Mouse (Mus musculus) midbrain, embryonic 16.5 days (tissue): ENCODE results near the gene Limk2. TPM values are rescaled to one million over a fixed set of nuclear protein-coding genes. Genes with fewer than 3 reads are reported as not detected.

Experiments
- ATAC-seq: fragments of 200-750 bp; cut with Nextera tagmentation; 2 replicates; pipeline ENCODE4 v1.8.0; 2017; ENCODE audit warnings: moderate TSS enrichment
- H3K27ac ChIP-seq: fragments of 300-500 bp; sonication (generic); 2 replicates; pipeline ENCODE4 v1.5.1; 2014; ENCODE audit warnings: mild to moderate bottlenecking, low read length, mixed read lengths
- H3K27me3 ChIP-seq: fragments of 300-500 bp; sonication (generic); 2 replicates; pipeline ENCODE4 v1.6.1; 2014; ENCODE audit warnings: low read depth, low read length, mixed read lengths; ENCODE audit not compliant: control insufficient read depth, insufficient read depth
- H3K36me3 ChIP-seq: fragments of 300-500 bp; sonication (generic); 2 replicates; pipeline ENCODE4 v1.6.1; 2014; ENCODE audit warnings: mild to moderate bottlenecking, low read length, moderate library complexity, mixed read lengths; ENCODE audit not compliant: control insufficient read depth, insufficient read depth
- H3K4me1 ChIP-seq: fragments of 300-500 bp; sonication (generic); 2 replicates; pipeline ENCODE4 v1.6.1; 2014; ENCODE audit warnings: mild to moderate bottlenecking, low read length, mixed read lengths; ENCODE audit not compliant: control insufficient read depth, insufficient read depth
- H3K4me2 ChIP-seq: fragments of 300-500 bp; sonication (generic); 2 replicates; pipeline ENCODE4 v1.6.1; 2014; ENCODE audit warnings: mild to moderate bottlenecking, low read length, mixed read lengths
- H3K4me3 ChIP-seq: fragments of 300-500 bp; sonication (generic); 2 replicates; pipeline ENCODE4 v1.5.1; 2014; ENCODE audit warnings: low read depth, mild to moderate bottlenecking, low read length, moderate library complexity, mixed read lengths
- H3K9ac ChIP-seq: fragments of 300-500 bp; sonication (generic); 2 replicates; pipeline ENCODE4 v1.6.1; 2014; ENCODE audit warnings: low read depth, low read length, mixed read lengths
- H3K9me3 ChIP-seq: fragments of 300-500 bp; sonication (generic); replicated peaks from 2 replicates; pipeline ENCODE4 v1.6.1; 2014; ENCODE audit warnings: mild to moderate bottlenecking, low read length, mixed read lengths; ENCODE audit not compliant: control insufficient read depth, poor library complexity, severe bottlenecking
- whole genome bisulfite sequencing: fragments of 180-500 bp; shearing (Covaris S2); extraction: QIAGEN DNeasy Blood & Tissue Kit; methylation state at CpG from one replicate; pipeline ENCODE4 v1.1.7; 2014; 5-methylcytosine and 5-hydroxymethylcytosine counted together
- polyA plus RNA-seq: library from polyadenylated mRNA; unstranded; fragments of >200 nt; fragmentation: Nextera tagmentation; extraction: Ambion mirVana; gene quantifications from 2 replicates; pipeline ENCODE4 v1.2.1, GENCODE M21; 2015

Limk2 gene
- polyA plus RNA-seq, 1 experiment from 2014 or later, result 187 TPM

- peak; percentile 63 for ATAC-seq
- Histone ChIP-seq H3K4me2 (no peak overlapping the region), H3K36me3 (peaks cover 47% of the 10 kb centered on the region), H3K27ac (no peak overlapping the region), H3K9me3 (no peaks in the 10 kb centered on the region), H3K4me1 (peaks cover 3% of the 10 kb centered on the region; the same call in 1 of the 2 replicates), H3K9ac (no peak overlapping the region), H3K27me3 (no peaks in the 10 kb centered on the region), H3K4me3 (no peak overlapping the region)
- 53% methylated on average over 12 of the region's 12 CpGs for WGBS
These were observed 61.7 kb downstream of the Limk2 start for GRCm38 (mm10) chr11:3347091-3347834.

GRCm38 (mm10) chr11:3346351-3346750, 62.6 kb downstream of the Limk2 start:
- H3K4me2 ChIP-seq, result no peak overlapping the region
- H3K9ac ChIP-seq, result no peak overlapping the region
- no peaks in the 10 kb centered on the region for H3K9me3 ChIP-seq
- 93% methylated on average over 7 of the region's 7 CpGs for WGBS
- ATAC-seq, result no peak
- H3K36me3 ChIP-seq, result peaks cover 45% of the 10 kb centered on the region
- H3K4me1 ChIP-seq, result peaks cover 3% of the 10 kb centered on the region; the same call in 1 of the 2 replicates
- H3K27ac ChIP-seq, result no peak overlapping the region
- H3K4me3 ChIP-seq, result no peak overlapping the region
- no peaks in the 10 kb centered on the region for H3K27me3 ChIP-seq

- no peak overlapping the region for H3K9ac ChIP-seq
- no peaks in the 10 kb centered on the region for H3K27me3 ChIP-seq
- 88% methylated on average over 3 of the region's 3 CpGs for WGBS
- H3K9me3 ChIP-seq, result no peaks in the 10 kb centered on the region
- no peak overlapping the region for H3K4me3 ChIP-seq
- H3K36me3 ChIP-seq, result peaks cover 34% of the 10 kb centered on the region
- no peak for ATAC-seq
- H3K4me1 ChIP-seq, result peaks cover 3% of the 10 kb centered on the region; the same call in 1 of the 2 replicates
- H3K27ac ChIP-seq, result no peak overlapping the region
- H3K4me2 ChIP-seq, result no peak overlapping the region
These were observed 64.1 kb downstream of the Limk2 start for GRCm38 (mm10) chr11:3344916-3345315.

GRCm38 (mm10) chr11:3341476-3341875, 67.5 kb downstream of the Limk2 start:
- peaks cover 13% of the 10 kb centered on the region for H3K4me1 ChIP-seq
- no peak overlapping the region for H3K4me3 ChIP-seq
- peaks cover 33% of the 10 kb centered on the region for H3K36me3 ChIP-seq
- no peaks in the 10 kb centered on the region for H3K9me3 ChIP-seq
- no peak overlapping the region for H3K9ac ChIP-seq
- 0 out of 2 replicates have a peak, but pooled peaks have one; percentile 12 for ATAC-seq
- H3K27ac ChIP-seq, result no peak overlapping the region
- no peaks in the 10 kb centered on the region for H3K27me3 ChIP-seq
- H3K4me2 ChIP-seq, result no peak overlapping the region
- 82% methylated on average over 5 of the region's 5 CpGs for WGBS

- H3K36me3 ChIP-seq, result peaks cover 11% of the 10 kb centered on the region
- 44% methylated on average over 5 of the region's 5 CpGs for WGBS
- peak overlapping the region; percentile 53; the same call in 1 of the 2 replicates for H3K27ac ChIP-seq
- 0 out of 2 replicates have a peak, but pooled peaks have one; percentile 4 for ATAC-seq
- H3K9me3 ChIP-seq, result no peaks in the 10 kb centered on the region
- H3K4me1 ChIP-seq, result peaks cover 13% of the 10 kb centered on the region
- H3K27me3 ChIP-seq, result no peaks in the 10 kb centered on the region
- no peak overlapping the region for H3K4me2 ChIP-seq
- H3K9ac ChIP-seq, result 0 out of 2 replicates have a peak overlapping the region, but pooled peaks have one; percentile 46
- H3K4me3 ChIP-seq, result no peak overlapping the region
These were observed 71.0 kb downstream of the Limk2 start for GRCm38 (mm10) chr11:3337961-3338360.

GRCm38 (mm10) chr11:3337173-3337955, 71.6 kb downstream of the Limk2 start:
- Histone ChIP-seq H3K27me3 (no peaks in the 10 kb centered on the region), H3K36me3 (peaks cover 8% of the 10 kb centered on the region), H3K4me1 (peaks cover 18% of the 10 kb centered on the region), H3K27ac (peak overlapping the region; percentile 53), H3K9me3 (no peaks in the 10 kb centered on the region), H3K9ac (peak overlapping the region; percentile 46; the same call in 1 of the 2 replicates), H3K4me3 (no peak overlapping the region), H3K4me2 (peak overlapping the region; percentile 17; the same call in 1 of the 2 replicates)
- 3% methylated on average over 12 of the region's 12 CpGs for WGBS
- ATAC-seq, result peak; percentile 46

GRCm38 (mm10) chr11:3336602-3337001, 72.4 kb downstream of the Limk2 start:
- H3K36me3 ChIP-seq, result peaks cover 5% of the 10 kb centered on the region; the same call in 1 of the 2 replicates
- no peak for ATAC-seq
- H3K27ac ChIP-seq, result no peak overlapping the region
- no peaks in the 10 kb centered on the region for H3K27me3 ChIP-seq
- peaks cover 19% of the 10 kb centered on the region for H3K4me1 ChIP-seq
- H3K9ac ChIP-seq, result no peak overlapping the region
- H3K4me3 ChIP-seq, result no peak overlapping the region
- no peaks in the 10 kb centered on the region for H3K9me3 ChIP-seq
- WGBS, result 67% methylated on average over 3 of the region's 3 CpGs
- H3K4me2 ChIP-seq, result no peak overlapping the region

GRCm38 (mm10) chr11:3335651-3336216, 73.3 kb downstream of the Limk2 start:
- no peak overlapping the region for H3K9ac ChIP-seq
- no peak for ATAC-seq
- no peak overlapping the region for H3K4me2 ChIP-seq
- H3K4me3 ChIP-seq, result no peak overlapping the region
- WGBS, result 53% methylated on average over 11 of the region's 11 CpGs
- H3K36me3 ChIP-seq, result 0 out of 2 replicates have a peak, but pooled peaks cover 2% of the 10 kb centered on the region
- H3K9me3 ChIP-seq, result no peaks in the 10 kb centered on the region
- no peak overlapping the region for H3K27ac ChIP-seq
- H3K27me3 ChIP-seq, result no peaks in the 10 kb centered on the region
- H3K4me1 ChIP-seq, result peaks cover 21% of the 10 kb centered on the region
